Mouse (Mus musculus): ENCODE measurements around the gene E130114P18Rik. TPM values are rescaled to one million over a fixed set of nuclear protein-coding genes. Genes with fewer than 3 reads are reported as not detected.

Gene E130114P18Rik
- polyA plus RNA-seq, 1 experiment = not detected

DNA sequence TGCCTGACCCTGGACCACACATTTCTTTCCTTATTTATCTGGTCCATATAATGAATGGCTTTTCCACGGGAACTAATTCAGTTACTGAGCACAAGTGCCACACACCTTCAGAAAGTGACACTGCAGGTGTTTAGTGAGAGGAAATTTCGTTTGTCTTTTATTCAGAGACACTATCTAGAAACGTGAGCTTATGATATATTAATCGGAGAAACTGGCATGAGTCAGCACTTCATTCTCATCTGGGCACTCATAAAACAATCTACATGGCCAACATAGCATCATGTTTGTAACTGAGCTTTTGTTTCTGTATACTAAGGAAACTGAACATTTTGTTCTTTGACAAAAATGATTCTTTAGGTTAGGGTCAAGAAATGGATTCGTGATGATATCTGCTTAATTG, 35.2 kb upstream of the E130114P18Rik start:
- peaks cover 29% of the 10 kb centered on the region for H3K4me1 ChIP-seq (ENCODE audit: control insufficient read depth, insufficient read depth, insufficient read length, low read length)
- H3K4me3 ChIP-seq (ENCODE audit: insufficient read depth, low read depth, low read length) = no peak overlapping the region
- H3K27ac ChIP-seq (replicated peaks; ENCODE audit: low read depth, low read length) = no peak overlapping the region; the same call in 1 of the 2 replicates

DNA sequence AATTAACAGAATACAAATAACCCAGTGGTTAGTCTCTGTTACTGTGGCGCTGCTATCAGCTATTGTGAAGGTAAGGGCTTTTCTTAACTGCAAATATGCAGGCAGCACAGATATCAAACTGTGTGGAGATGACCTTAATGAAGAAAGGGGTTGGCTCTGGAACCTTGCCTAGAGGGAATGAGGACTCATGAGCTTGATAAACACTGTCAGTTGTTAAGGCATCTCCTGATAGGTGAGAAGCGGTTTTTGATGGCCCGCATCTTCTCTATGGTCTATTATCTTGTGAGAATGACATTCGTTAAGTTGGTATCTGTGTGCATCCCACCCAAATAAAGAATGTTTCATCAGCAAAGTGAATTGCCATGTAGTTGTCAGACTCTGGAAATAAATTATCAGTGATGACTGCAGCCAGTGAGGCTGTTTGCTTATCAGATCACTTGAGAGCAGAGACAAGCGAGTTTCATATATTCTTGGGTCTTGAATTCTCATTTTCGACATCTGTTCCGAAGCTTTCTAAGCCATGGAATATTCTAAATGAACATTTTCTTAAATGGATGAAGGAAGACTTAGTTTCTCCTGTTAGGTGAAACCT, 32.6 kb upstream of the E130114P18Rik start:
- Histone ChIP-seq H3K4me1 (ENCODE audit: control insufficient read depth, insufficient read depth, insufficient read length, low read length) (peaks cover 23% of the 10 kb centered on the region), H3K27ac (replicated peaks; ENCODE audit: low read depth, low read length) (peak overlapping the region; percentile 25; the same call in 1 of the 2 replicates), H3K4me3 (ENCODE audit: insufficient read depth, low read depth, low read length) (no peak overlapping the region)

DNA sequence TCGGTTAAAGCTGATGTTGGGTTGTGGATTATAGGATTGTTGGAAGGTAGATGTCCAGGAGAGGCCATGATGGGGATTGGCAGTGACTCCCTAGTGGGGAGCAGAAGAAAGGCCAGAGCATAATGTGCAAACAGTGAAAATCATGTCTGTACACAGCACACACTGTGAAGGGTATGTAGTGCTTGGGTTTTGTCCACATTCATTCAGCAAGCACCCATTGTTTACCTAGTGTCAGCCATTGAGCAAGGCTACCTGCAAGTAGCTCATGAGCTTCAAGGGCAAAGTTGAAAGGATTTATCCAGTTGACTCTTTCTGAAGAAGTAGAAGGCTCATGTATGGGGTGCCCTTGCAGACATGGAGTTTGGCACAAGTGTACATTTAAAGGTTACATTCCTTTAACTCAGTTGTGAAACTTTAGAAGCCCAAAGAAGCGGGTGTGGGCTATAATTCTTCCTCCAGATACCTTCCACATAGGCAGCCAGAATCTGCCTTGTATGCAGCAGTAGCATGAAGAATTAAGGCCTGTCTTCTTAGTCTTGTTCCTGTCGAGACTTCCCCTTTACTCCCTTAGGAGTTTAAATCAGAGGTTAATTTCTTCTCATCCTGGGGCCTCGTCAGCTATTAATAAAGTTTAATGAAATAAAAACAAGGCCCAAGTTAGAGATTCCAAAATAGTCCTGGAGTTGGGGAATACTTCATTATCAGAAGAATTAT, 31.9 kb upstream of the E130114P18Rik start:
- peak overlapping the region; percentile 20 for H3K27ac ChIP-seq (replicated peaks; ENCODE audit: low read depth, low read length)
- H3K4me3 ChIP-seq (ENCODE audit: insufficient read depth, low read depth, low read length) = no peak overlapping the region
- H3K4me1 ChIP-seq (ENCODE audit: control insufficient read depth, insufficient read depth, insufficient read length, low read length) = peaks cover 27% of the 10 kb centered on the region

DNA sequence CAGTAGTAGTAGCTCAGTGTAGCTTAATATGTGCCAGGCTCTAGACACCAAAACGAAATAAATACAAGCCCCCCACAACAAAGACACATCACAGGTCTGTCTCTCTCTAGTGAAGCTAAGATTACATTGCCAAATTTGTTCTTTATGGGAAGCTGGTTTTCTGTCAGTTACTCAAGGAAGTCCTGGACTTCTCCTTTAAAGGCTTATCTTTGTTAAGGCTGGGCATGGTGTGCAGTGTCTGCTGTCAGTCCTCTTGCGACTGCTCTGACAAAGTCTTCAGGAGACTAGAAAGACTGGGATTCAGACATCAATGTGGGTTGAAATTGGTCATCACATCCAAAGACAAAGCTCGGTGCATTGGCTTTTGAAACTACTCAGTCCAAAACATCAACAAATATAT, 31.0 kb upstream of the E130114P18Rik start:
- H3K27ac ChIP-seq (replicated peaks; ENCODE audit: low read depth, low read length) = 0 out of 2 replicates have a peak overlapping the region, but pooled peaks have one; percentile 35
- peaks cover 24% of the 10 kb centered on the region for H3K4me1 ChIP-seq (ENCODE audit: control insufficient read depth, insufficient read depth, insufficient read length, low read length)
- H3K4me3 ChIP-seq (ENCODE audit: insufficient read depth, low read depth, low read length) = no peak overlapping the region

DNA sequence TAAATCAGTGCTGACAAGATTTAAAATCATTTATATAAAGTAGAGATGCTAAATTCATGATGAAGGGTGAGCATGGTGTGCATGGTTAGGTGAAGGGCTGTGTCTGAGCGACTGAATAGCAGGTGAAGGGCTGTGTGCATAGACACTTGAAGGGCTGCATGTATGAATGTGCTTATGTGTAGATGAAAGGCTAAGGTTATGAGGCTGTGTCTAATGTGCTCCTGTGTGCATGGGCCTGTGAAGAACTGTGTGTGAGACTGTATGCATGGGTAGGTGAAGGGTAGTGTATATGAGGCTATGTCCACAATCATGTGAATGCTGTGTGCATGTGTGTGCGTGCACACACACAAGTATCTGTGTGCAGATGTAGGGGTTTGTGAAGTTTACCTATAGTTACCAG, 29.0 kb upstream of the E130114P18Rik start:
- Histone ChIP-seq H3K4me3 (ENCODE audit: insufficient read depth, low read depth, low read length) (no peak overlapping the region), H3K4me1 (ENCODE audit: control insufficient read depth, insufficient read depth, insufficient read length, low read length) (peaks cover 22% of the 10 kb centered on the region), H3K27ac (replicated peaks; ENCODE audit: low read depth, low read length) (no peak overlapping the region)

DNA sequence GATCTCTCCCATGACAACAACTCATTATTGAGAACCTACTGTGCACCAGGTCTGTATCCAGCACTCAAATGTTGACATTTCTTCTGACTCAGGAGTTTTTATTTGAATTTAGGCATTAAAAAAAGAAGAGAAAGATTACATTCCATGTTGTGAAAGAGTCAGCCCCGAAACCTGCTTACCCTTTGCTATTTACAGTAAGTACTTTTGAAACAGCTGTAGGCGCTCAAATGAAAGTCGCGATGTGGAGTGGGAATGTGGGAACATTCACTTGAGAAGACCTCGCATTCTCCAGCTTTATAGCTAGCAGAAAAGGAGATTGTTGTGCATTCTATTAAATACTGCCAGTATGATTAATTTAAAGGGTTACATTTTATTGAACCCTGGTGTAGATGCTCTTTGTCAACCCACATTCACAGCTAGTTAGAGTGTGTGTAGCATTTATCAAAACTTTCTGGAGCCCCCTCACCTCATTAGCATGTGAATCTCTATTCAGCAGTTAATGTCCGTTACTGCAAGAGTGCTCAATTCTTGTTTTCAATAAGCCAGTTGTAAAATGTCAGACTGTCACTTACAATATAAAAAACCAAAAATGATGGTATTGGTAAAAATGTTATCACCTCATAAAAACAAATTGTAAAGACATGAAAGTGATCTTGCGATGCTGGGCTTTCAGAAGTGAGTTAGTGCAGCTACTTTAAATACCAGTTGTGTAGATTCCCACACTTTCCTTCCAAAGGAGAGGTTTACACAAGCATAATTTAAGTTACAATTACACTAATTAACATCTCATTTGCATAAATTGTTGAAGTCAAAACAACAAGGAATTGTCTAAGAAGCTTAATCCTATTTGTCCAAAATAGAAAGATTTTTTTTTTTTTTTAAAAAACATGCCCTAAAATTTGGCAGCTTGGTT, 28.3 kb upstream of the E130114P18Rik start:
- no peak overlapping the region for H3K27ac ChIP-seq (replicated peaks; ENCODE audit: low read depth, low read length)
- H3K4me3 ChIP-seq (ENCODE audit: insufficient read depth, low read depth, low read length) = no peak overlapping the region
- H3K4me1 ChIP-seq (ENCODE audit: control insufficient read depth, insufficient read depth, insufficient read length, low read length) = peaks cover 22% of the 10 kb centered on the region

DNA sequence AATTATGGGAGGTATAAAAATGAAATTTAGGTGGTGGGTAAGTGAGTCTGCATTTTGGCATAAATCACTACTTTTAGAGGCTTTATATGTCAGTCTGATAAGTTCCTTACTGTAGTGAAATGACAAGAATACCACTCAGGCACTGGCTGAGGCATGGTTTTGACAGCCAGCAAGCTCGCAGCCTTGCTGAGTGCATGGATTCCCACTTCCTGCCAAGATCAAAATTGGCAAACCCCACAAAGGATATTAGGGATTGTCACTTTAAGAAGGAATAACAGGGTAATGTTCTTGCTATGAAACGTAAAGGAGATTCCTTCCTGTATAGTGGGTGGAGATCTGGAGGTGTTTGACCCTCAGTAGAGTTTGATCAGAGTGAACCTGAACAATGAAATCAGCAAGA, 27.4 kb upstream of the E130114P18Rik start:
- Histone ChIP-seq H3K27ac (replicated peaks; ENCODE audit: low read depth, low read length) (peak overlapping the region; percentile 49; the same call in 1 of the 2 replicates), H3K4me1 (ENCODE audit: control insufficient read depth, insufficient read depth, insufficient read length, low read length) (peaks cover 18% of the 10 kb centered on the region), H3K4me3 (ENCODE audit: insufficient read depth, low read depth, low read length) (no peak overlapping the region)

DNA sequence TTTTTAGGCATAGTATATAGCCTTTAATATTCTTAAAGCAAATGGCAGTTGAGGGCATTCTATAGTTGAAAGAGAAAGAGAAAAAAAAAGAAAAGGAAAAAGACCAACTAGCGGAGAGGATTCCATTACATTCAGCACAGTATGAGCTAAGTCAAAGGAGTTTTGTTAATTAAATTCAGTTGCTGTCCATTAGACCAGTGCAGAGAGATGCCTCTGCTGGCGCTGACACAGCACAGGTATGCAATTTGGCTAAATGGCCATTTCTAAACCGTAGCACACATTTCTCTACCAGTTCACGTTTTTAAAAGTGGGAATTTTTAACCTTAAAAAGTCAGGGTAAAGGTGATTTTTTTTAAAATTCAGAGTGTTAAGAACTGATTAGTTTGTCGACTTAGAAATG, 26.8 kb upstream of the E130114P18Rik start:
- peaks cover 18% of the 10 kb centered on the region for H3K4me1 ChIP-seq (ENCODE audit: control insufficient read depth, insufficient read depth, insufficient read length, low read length)
- no peak overlapping the region for H3K4me3 ChIP-seq (ENCODE audit: insufficient read depth, low read depth, low read length)
- H3K27ac ChIP-seq (replicated peaks; ENCODE audit: low read depth, low read length) = no peak overlapping the region

DNA sequence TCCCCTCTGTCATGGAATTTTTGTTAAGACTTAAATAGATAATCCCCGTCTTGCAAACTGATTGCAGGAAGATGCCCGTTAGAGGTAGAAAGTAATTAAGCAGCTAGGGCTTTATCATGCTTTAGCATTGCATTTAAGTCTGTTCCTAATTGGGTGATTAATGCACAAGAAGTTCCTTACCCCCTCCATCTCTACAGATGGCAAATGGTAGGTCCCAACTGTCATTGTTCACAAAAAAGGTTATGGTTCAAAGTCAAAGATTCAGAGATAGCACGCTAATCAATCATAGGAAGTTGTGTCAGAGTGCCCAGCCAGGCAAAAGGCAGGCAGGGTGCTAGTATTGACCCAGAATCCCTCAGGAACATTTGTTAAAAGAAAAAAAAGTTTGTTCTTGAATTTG, 25.9 kb upstream of the E130114P18Rik start:
- H3K27ac ChIP-seq (replicated peaks; ENCODE audit: low read depth, low read length) = no peak overlapping the region
- H3K4me3 ChIP-seq (ENCODE audit: insufficient read depth, low read depth, low read length) = no peak overlapping the region
- peaks cover 10% of the 10 kb centered on the region for H3K4me1 ChIP-seq (ENCODE audit: control insufficient read depth, insufficient read depth, insufficient read length, low read length)

DNA sequence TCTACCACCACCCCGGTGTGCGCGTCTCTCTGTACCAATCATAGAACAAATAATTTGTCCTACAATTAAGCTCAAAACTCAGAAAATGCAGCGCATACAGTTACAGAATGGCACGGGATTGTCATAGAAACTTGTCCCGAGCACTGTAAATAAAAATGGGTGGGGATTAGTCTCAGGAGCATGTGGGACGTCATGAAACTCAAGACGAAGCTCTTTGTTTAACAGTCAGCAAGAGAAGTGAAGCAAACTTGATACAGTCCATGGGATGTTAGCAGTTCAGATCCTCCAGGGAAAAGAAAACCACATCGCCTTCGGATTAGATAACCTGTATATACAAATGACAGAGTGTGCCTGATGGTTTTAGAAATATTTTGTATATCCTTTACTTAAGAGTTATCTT, 18.6 kb upstream of the E130114P18Rik start:
- H3K4me1 ChIP-seq (ENCODE audit: control insufficient read depth, insufficient read depth, insufficient read length, low read length) = peaks cover 21% of the 10 kb centered on the region; the same call in 1 of the 2 replicates
- H3K4me3 ChIP-seq (ENCODE audit: insufficient read depth, low read depth, low read length) = 0 out of 2 replicates have a peak overlapping the region, but pooled peaks have one; percentile 19
- peak overlapping the region; percentile 31 for H3K27ac ChIP-seq (replicated peaks; ENCODE audit: low read depth, low read length)

DNA sequence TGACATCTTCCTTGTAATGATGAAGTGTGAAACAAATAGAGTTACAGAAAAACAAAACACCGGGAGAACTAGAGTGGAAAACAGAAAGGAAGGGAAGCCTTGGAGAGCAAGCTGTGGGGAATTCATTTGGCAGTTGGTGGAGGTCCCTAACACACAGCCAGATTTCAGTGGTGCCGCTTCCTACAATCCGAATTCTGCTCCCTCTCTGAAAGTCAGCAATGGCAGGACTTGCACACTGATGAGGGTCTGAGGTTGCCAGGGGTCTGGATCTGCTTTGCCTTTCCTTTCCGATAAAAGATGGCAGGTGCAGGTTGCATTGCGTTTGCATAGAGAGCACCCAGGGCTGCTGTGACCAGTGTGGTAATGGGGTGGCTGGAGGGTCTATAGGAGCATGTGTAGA, 18.1 kb upstream of the E130114P18Rik start:
- Histone ChIP-seq H3K4me1 (ENCODE audit: control insufficient read depth, insufficient read depth, insufficient read length, low read length) (peaks cover 21% of the 10 kb centered on the region; the same call in 1 of the 2 replicates), H3K4me3 (ENCODE audit: insufficient read depth, low read depth, low read length) (peak overlapping the region; percentile 17; the same call in 1 of the 2 replicates), H3K27ac (replicated peaks; ENCODE audit: low read depth, low read length) (peak overlapping the region; percentile 35)

DNA sequence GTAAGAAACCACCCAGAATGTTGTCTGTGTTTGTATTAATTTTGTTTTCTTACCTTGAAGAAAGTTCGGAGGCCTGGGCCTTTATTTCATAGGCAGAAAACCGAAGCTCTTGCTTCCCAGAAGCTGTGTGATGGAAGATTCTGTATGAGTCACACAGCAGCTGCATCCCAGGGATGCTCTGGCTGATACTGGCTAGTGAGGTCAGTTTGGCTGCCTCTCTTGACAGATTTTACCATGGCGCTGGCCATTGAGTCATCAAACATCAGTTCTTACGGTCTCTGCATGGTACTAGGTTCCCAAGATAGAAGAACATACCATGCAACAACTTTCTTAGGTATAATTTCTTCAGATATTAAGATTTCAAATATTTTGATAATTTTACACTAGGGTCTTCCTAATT, 17.0 kb upstream of the E130114P18Rik start:
- Histone ChIP-seq H3K4me1 (ENCODE audit: control insufficient read depth, insufficient read depth, insufficient read length, low read length) (peaks cover 23% of the 10 kb centered on the region), H3K27ac (replicated peaks; ENCODE audit: low read depth, low read length) (0 out of 2 replicates have a peak overlapping the region, but pooled peaks have one; percentile 8)

DNA sequence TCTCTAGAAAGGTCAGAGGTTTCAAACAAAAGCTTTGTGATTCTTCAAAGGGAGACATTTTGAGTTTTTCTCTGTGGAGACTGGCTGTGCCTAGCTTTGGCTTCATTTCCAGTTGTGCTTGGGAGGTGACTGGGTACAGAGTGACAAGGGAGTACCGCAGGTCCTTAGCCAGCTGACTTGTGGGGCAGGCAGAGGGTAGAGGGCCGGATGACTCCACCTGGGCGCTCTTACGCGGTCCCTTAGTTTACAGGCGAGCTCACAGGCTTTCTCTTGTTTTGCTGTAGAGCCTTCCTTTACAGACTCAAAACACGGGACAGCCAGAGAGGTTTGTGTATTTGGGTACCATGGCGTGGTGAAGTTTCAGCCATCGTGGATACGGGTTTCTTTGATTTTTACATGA, 16.1 kb upstream of the E130114P18Rik start:
- Histone ChIP-seq H3K27ac (replicated peaks; ENCODE audit: low read depth, low read length) (peak overlapping the region; percentile 73), H3K4me3 (ENCODE audit: insufficient read depth, low read depth, low read length) (no peak overlapping the region), H3K4me1 (ENCODE audit: control insufficient read depth, insufficient read depth, insufficient read length, low read length) (peaks cover 25% of the 10 kb centered on the region)

More for the DNA sequence above, 17.0 kb upstream of the E130114P18Rik start:
- H3K4me3 ChIP-seq (ENCODE audit: insufficient read depth, low read depth, low read length) = no peak overlapping the region

DNA sequence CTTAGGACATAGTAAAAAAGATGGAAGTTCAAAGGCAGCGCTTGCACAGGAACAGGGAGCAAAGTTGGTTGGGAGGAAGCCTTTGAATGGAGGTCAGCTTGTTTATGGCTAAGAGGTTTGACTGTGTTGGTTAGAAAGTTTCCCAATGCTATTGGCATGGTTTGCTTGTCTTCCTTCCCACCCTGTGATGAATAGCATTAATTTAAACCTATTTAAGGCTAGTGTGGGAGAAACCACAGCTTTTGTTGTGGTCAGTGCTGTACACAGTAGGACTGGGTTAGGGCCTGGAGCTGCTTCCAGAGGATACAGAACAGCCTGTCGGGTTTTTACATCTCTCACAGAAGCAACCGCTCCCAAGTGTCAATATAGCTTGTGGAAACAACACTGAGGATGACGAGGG, 10.7 kb upstream of the E130114P18Rik start:
- Histone ChIP-seq H3K27ac (replicated peaks; ENCODE audit: low read depth, low read length) (no peak overlapping the region), H3K4me1 (ENCODE audit: control insufficient read depth, insufficient read depth, insufficient read length, low read length) (peaks cover 14% of the 10 kb centered on the region)

DNA sequence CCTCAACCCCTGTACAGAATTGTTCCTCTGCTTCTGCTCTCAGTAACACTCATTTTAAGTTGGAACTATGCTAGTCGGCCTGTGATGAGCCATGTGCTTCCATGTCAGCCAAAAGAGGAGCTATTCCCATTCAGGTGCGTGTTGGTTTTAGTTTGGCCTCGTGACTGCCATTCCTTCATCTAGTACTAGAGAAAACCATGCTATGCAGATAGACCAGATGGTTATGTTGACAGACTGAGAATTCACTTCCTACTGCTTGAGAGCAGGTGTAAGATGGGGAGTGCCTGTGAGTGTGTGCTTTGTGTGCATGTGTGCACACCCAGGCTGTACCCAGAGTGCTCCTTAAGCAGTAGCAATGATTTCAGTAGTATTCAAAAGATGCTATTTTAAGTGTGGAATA, 9.6 kb upstream of the E130114P18Rik start:
- Histone ChIP-seq H3K4me3 (ENCODE audit: insufficient read depth, low read depth, low read length) (no peak overlapping the region), H3K27ac (replicated peaks; ENCODE audit: low read depth, low read length) (no peak overlapping the region), H3K4me1 (ENCODE audit: control insufficient read depth, insufficient read depth, insufficient read length, low read length) (peaks cover 18% of the 10 kb centered on the region)

More for the DNA sequence above, 10.7 kb upstream of the E130114P18Rik start:
- H3K4me3 ChIP-seq (ENCODE audit: insufficient read depth, low read depth, low read length) = no peak overlapping the region
